Mouse (Mus musculus): ENCODE measurements at regions not wholly inside any gene's neighbourhood (a gene's known extent, or its start where the extent isn't known, plus 50 kb on each side); places are given as distances from the start of the nearest gene placed in this dataset.

GRCm38 (mm10) chr16:26302045-26302444 is 69.6 kb downstream of the Cldn1 start:
- no peaks in the 10 kb centered on the region for H3K4me1 ChIP-seq (ENCODE audit: insufficient read depth, low read depth, low read length)
- no peaks in the 10 kb centered on the region; the same call in 1 of the 2 replicates for H3K9me3 ChIP-seq (replicated peaks)
- no peaks in the 10 kb centered on the region for H3K36me3 ChIP-seq (replicated peaks)
- DNase-seq (ENCODE audit: low spot score) (no peak), ATAC-seq (ENCODE audit: extremely low read depth, insufficient number of reproducible peaks, low FRiP score, poor library complexity, severe bottlenecking) (no peak)
- TF ChIP-seq GATA2 (IDR thresholded peaks at IDR 0.05; ENCODE audit: borderline replicate concordance, low read depth, low read length) (no peak), GATA1 (IDR thresholded peaks at IDR 0.05; ENCODE audit: borderline replicate concordance, low read length) (no peak), POLR2AphosphoS5 (IDR thresholded peaks at IDR 0.05; ENCODE audit: insufficient replicate concordance, low read depth, low read length) (no peak), CTCF (IDR thresholded peaks at IDR 0.05; ENCODE audit: low read depth, low read length) (no peak), TAL1 (conservative IDR thresholded peaks at IDR 0.05; ENCODE audit: low read depth, low read length) (no peak)
- no peaks in the 10 kb centered on the region for H3K27me3 ChIP-seq (ENCODE audit: insufficient read depth, low read length)
- H3K4me3 ChIP-seq (ENCODE audit: low read depth, low read length), result no peak overlapping the region

- no peak for TF ChIP-seq TAL1 (conservative IDR thresholded peaks at IDR 0.05; ENCODE audit: low read depth, low read length)
- TF ChIP-seq GATA1 (IDR thresholded peaks at IDR 0.05; ENCODE audit: borderline replicate concordance, low read length), result no peak
- TF ChIP-seq POLR2AphosphoS5 (IDR thresholded peaks at IDR 0.05; ENCODE audit: insufficient replicate concordance, low read depth, low read length), result no peak
- no peak for TF ChIP-seq CTCF (IDR thresholded peaks at IDR 0.05; ENCODE audit: low read depth, low read length)
- no peaks in the 10 kb centered on the region for H3K4me1 ChIP-seq (ENCODE audit: insufficient read depth, low read depth, low read length)
- peaks cover 9% of the 10 kb centered on the region for H3K9me3 ChIP-seq (replicated peaks)
- H3K36me3 ChIP-seq (replicated peaks), result no peaks in the 10 kb centered on the region
- DNase-seq (ENCODE audit: low spot score) (no peak), ATAC-seq (ENCODE audit: extremely low read depth, insufficient number of reproducible peaks, low FRiP score, poor library complexity, severe bottlenecking) (no peak)
- H3K27me3 ChIP-seq (ENCODE audit: insufficient read depth, low read length), result no peaks in the 10 kb centered on the region
- no peak overlapping the region for H3K4me3 ChIP-seq (ENCODE audit: low read depth, low read length)
Measured at GRCm38 (mm10) chr16:26291692-26292091, 79.9 kb downstream of the Cldn1 start.

DNA sequence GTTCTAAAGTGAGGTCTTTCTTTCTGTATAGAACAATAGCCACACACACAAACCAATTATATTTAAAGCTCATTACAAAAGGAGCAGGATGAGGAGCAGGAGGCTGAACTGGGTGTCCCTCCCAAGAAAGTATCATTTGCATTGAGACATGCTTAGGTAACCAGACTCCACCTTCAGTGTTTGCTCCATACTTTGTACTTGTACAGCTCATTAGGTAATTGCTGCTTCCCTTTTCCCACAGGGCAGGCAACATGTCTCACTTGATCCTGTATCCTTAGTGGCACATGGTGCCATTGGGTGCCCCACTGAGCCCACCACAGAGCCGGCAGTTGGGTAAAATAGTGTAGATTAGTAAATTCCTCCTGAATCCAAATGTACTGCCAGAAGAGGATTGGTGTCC is 86.0 kb downstream of the Cldn1 start:
- no peak for TF ChIP-seq CTCF (IDR thresholded peaks at IDR 0.05; ENCODE audit: low read depth, low read length)
- no peak for TF ChIP-seq TAL1 (conservative IDR thresholded peaks at IDR 0.05; ENCODE audit: low read depth, low read length)
- TF ChIP-seq GATA2 (IDR thresholded peaks at IDR 0.05; ENCODE audit: borderline replicate concordance, low read depth, low read length), result no peak
- TF ChIP-seq POLR2AphosphoS5 (IDR thresholded peaks at IDR 0.05; ENCODE audit: insufficient replicate concordance, low read depth, low read length), result no peak
- no peak for TF ChIP-seq GATA1 (IDR thresholded peaks at IDR 0.05; ENCODE audit: borderline replicate concordance, low read length)
- Histone ChIP-seq H3K4me3 (ENCODE audit: low read depth, low read length) (no peak overlapping the region), H3K4me1 (ENCODE audit: insufficient read depth, low read depth, low read length) (no peaks in the 10 kb centered on the region), H3K9me3 (replicated peaks) (peaks cover 11% of the 10 kb centered on the region), H3K27me3 (ENCODE audit: insufficient read depth, low read length) (no peaks in the 10 kb centered on the region), H3K36me3 (replicated peaks) (no peaks in the 10 kb centered on the region)
- ATAC-seq (ENCODE audit: extremely low read depth, insufficient number of reproducible peaks, low FRiP score, poor library complexity, severe bottlenecking) (no peak), DNase-seq (ENCODE audit: low spot score) (no peak)

- Histone ChIP-seq H3K36me3 (replicated peaks) (no peaks in the 10 kb centered on the region), H3K4me3 (ENCODE audit: low read depth, low read length) (no peak overlapping the region), H3K27me3 (ENCODE audit: insufficient read depth, low read length) (no peaks in the 10 kb centered on the region), H3K4me1 (ENCODE audit: insufficient read depth, low read depth, low read length) (no peaks in the 10 kb centered on the region), H3K9me3 (replicated peaks) (peaks cover 13% of the 10 kb centered on the region)
- no peak for TF ChIP-seq CTCF (IDR thresholded peaks at IDR 0.05; ENCODE audit: low read depth, low read length)
- TF ChIP-seq GATA2 (IDR thresholded peaks at IDR 0.05; ENCODE audit: borderline replicate concordance, low read depth, low read length), result no peak
- TF ChIP-seq POLR2AphosphoS5 (IDR thresholded peaks at IDR 0.05; ENCODE audit: insufficient replicate concordance, low read depth, low read length), result no peak
- no peak for TF ChIP-seq GATA1 (IDR thresholded peaks at IDR 0.05; ENCODE audit: borderline replicate concordance, low read length)
- TF ChIP-seq TAL1 (conservative IDR thresholded peaks at IDR 0.05; ENCODE audit: low read depth, low read length), result no peak
- DNase-seq (ENCODE audit: low spot score) (no peak), ATAC-seq (ENCODE audit: extremely low read depth, insufficient number of reproducible peaks, low FRiP score, poor library complexity, severe bottlenecking) (no peak)
Measured at GRCm38 (mm10) chr16:26284713-26285112, 86.9 kb downstream of the Cldn1 start.

GRCm38 (mm10) chr16:26282418-26282817 is 89.2 kb downstream of the Cldn1 start:
- Histone ChIP-seq H3K9me3 (replicated peaks) (peaks cover 10% of the 10 kb centered on the region; the same call in 1 of the 2 replicates), H3K4me3 (ENCODE audit: low read depth, low read length) (no peak overlapping the region), H3K27me3 (ENCODE audit: insufficient read depth, low read length) (no peaks in the 10 kb centered on the region), H3K4me1 (ENCODE audit: insufficient read depth, low read depth, low read length) (no peaks in the 10 kb centered on the region), H3K36me3 (replicated peaks) (no peaks in the 10 kb centered on the region)
- DNase-seq (ENCODE audit: low spot score) (no peak), ATAC-seq (ENCODE audit: extremely low read depth, insufficient number of reproducible peaks, low FRiP score, poor library complexity, severe bottlenecking) (no peak)
- TF ChIP-seq GATA1 (IDR thresholded peaks at IDR 0.05; ENCODE audit: borderline replicate concordance, low read length), result no peak
- no peak for TF ChIP-seq CTCF (IDR thresholded peaks at IDR 0.05; ENCODE audit: low read depth, low read length)
- TF ChIP-seq TAL1 (conservative IDR thresholded peaks at IDR 0.05; ENCODE audit: low read depth, low read length), result no peak
- TF ChIP-seq GATA2 (IDR thresholded peaks at IDR 0.05; ENCODE audit: borderline replicate concordance, low read depth, low read length), result no peak
- no peak for TF ChIP-seq POLR2AphosphoS5 (IDR thresholded peaks at IDR 0.05; ENCODE audit: insufficient replicate concordance, low read depth, low read length)

DNA sequence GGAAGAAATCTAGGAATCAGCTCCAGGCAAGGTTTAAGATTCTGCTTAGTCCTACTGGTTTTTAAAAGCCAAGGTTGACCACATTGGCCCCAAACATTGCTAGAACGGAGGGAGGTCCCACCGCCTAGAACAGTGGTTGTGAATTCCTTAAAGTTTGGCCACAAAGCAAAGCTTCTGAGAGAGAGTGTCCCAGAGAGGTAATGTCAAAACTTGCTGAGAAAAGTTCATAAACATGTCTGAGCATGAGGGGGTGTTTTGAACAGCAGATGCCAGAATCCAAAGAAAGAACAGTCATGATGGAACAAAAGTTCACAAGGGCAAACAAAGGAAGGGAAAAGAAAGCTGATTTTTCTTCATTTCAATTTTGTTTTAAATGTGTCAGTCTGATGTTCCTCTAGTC is 90.1 kb downstream of the Cldn1 start:
- TF ChIP-seq GATA2 (IDR thresholded peaks at IDR 0.05; ENCODE audit: borderline replicate concordance, low read depth, low read length) (no peak), GATA1 (IDR thresholded peaks at IDR 0.05; ENCODE audit: borderline replicate concordance, low read length) (no peak), TAL1 (conservative IDR thresholded peaks at IDR 0.05; ENCODE audit: low read depth, low read length) (no peak), POLR2AphosphoS5 (IDR thresholded peaks at IDR 0.05; ENCODE audit: insufficient replicate concordance, low read depth, low read length) (no peak)
- ATAC-seq (ENCODE audit: extremely low read depth, insufficient number of reproducible peaks, low FRiP score, poor library complexity, severe bottlenecking), result no peak
- no peaks in the 10 kb centered on the region for H3K27me3 ChIP-seq (ENCODE audit: insufficient read depth, low read length)
- H3K4me1 ChIP-seq (ENCODE audit: insufficient read depth, low read depth, low read length), result no peaks in the 10 kb centered on the region
- H3K36me3 ChIP-seq (replicated peaks), result no peaks in the 10 kb centered on the region
- DNase-seq (ENCODE audit: low spot score), result no peak
- peaks cover 5% of the 10 kb centered on the region; the same call in 1 of the 2 replicates for H3K9me3 ChIP-seq (replicated peaks)
- no peak overlapping the region for H3K4me3 ChIP-seq (ENCODE audit: low read depth, low read length)
